Mouse (Mus musculus): ENCODE results near the gene Vcl. TPM values are rescaled to one million over a fixed set of nuclear protein-coding genes. Genes with fewer than 3 reads are reported as not detected.
A peak's percentile ranks its signal among the peaks of the same experiment; 100 is the strongest.

Vcl gene
- polyA plus RNA-seq, 1 experiment from 2014 or later, result 17.0 TPM

DNA sequence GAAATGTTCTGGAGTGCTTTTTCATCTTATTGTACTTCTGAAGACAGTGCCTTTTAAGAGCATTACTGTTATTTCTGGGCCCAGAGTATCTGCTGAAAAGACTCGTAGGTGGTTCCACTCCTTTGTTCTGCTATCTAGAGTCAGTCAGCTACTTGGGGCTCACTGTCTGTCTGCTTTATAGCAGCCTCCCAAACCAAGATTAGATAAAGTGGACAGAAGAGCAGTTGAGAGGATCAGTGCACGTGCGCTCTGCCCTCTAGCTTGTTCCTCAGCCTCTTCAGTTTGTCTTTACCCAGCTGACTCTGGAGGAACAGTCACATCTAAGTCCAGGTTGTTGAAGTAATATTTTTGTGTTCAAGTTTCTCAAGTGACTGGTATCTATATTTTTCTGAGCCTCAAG is 144.8 kb downstream of the Vcl start:
- H3K36me3 ChIP-seq, result no peaks in the 10 kb centered on the region
- 8% methylated on average over 3 of the region's 3 CpGs for WGBS (ENCODE audit: insufficient replicate concordance)
- H3K27ac ChIP-seq, result peak overlapping the region; percentile 94
- peak; percentile 47 for ATAC-seq (ENCODE audit: low read depth)
- H3K4me1 ChIP-seq (replicated peaks), result peaks cover 71% of the 10 kb centered on the region
- H3K9ac ChIP-seq, result peak overlapping the region; percentile 83
- peak overlapping the region; percentile 77 for H3K4me3 ChIP-seq (replicated peaks)
- H3K27me3 ChIP-seq, result no peaks in the 10 kb centered on the region
- no peaks in the 10 kb centered on the region for H3K9me3 ChIP-seq (replicated peaks)
- DNase-seq, result peak; percentile 53
- H3K4me2 ChIP-seq, result peak overlapping the region; percentile 95

GRCm38 (mm10) chr14:21074398-21075320 is 145.5 kb downstream of the Vcl start:
- Histone ChIP-seq H3K27me3 (no peaks in the 10 kb centered on the region), H3K4me3 (replicated peaks) (peak overlapping the region; percentile 77), H3K9ac (peak overlapping the region; percentile 83), H3K4me1 (replicated peaks) (peaks cover 76% of the 10 kb centered on the region), H3K27ac (peak overlapping the region; percentile 94), H3K4me2 (peak overlapping the region; percentile 95), H3K36me3 (no peaks in the 10 kb centered on the region), H3K9me3 (replicated peaks) (no peaks in the 10 kb centered on the region)
- WGBS (ENCODE audit: insufficient replicate concordance), result 21% methylated on average over 11 of the region's 11 CpGs
- DNase-seq (peak; percentile 73), ATAC-seq (ENCODE audit: low read depth) (peak; percentile 14)

- no peaks in the 10 kb centered on the region for H3K9me3 ChIP-seq (replicated peaks)
- H3K27me3 ChIP-seq, result no peaks in the 10 kb centered on the region
- H3K36me3 ChIP-seq, result no peaks in the 10 kb centered on the region
- under 1% methylated on average over 55 of the region's 59 CpGs for WGBS (ENCODE audit: insufficient replicate concordance)
- ATAC-seq (ENCODE audit: low read depth), result peak; percentile 94
- peaks cover 75% of the 10 kb centered on the region for H3K4me1 ChIP-seq (replicated peaks)
- peak overlapping the region; percentile 94 for H3K27ac ChIP-seq
- peak overlapping the region; percentile 83 for H3K9ac ChIP-seq
- DNase-seq, result peak; percentile 85
- peak overlapping the region; percentile 95 for H3K4me2 ChIP-seq
- H3K4me3 ChIP-seq (replicated peaks), result peak overlapping the region; percentile 77
Observed at GRCm38 (mm10) chr14:21075751-21076500, 146.7 kb downstream of the Vcl start.

DNA sequence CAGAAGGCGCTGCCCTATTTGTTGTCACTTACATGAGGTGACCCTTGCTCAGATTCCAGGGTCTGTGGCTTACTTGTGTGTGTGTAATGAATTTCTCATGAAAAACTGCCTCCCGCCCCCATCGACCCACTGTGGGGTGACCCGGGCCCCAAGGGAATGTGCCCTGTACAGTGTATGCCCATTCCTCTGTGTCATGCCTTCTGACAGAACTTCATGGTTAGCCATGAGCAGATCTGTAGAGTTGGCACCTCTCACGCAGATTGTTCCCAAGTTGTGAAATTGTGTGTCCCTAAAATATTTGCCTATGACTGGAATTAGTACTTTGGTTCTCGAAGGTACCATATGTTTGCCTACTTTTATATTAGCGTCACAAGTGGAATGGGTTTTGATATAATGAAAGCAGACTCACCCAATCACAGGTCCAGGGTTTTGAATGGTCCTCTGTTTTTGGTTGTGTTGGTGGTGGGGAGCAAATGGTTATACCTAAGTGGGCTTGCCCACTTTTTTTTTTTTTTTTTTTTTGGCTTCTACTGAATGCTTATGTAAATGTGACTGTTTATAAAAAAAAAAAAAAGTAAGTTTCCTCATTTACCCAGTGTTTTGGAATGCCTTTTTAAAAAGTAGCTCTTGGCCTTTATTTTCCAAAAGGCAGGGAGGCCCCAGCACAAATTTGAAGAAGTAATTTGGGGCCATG is 147.4 kb downstream of the Vcl start:
- peak; percentile 28 for DNase-seq
- H3K9ac ChIP-seq, result peak overlapping the region; percentile 83
- H3K4me1 ChIP-seq (replicated peaks), result peaks cover 78% of the 10 kb centered on the region
- no peaks in the 10 kb centered on the region for H3K36me3 ChIP-seq
- H3K9me3 ChIP-seq (replicated peaks), result no peaks in the 10 kb centered on the region
- peak overlapping the region; percentile 77 for H3K4me3 ChIP-seq (replicated peaks)
- H3K27ac ChIP-seq, result peak overlapping the region; percentile 94
- 24% methylated on average over 7 of the region's 7 CpGs for WGBS (ENCODE audit: insufficient replicate concordance)
- ATAC-seq (ENCODE audit: low read depth), result peak; percentile 18; the same call in 1 of the 2 replicates
- H3K4me2 ChIP-seq, result peak overlapping the region; percentile 95
- no peaks in the 10 kb centered on the region for H3K27me3 ChIP-seq

GRCm38 (mm10) chr14:21077939-21078338 is 148.7 kb downstream of the Vcl start:
- no peak overlapping the region; the same call in 1 of the 2 replicates for H3K4me3 ChIP-seq (replicated peaks)
- peak overlapping the region; percentile 95 for H3K4me2 ChIP-seq
- no peaks in the 10 kb centered on the region; the same call in 1 of the 2 replicates for H3K36me3 ChIP-seq
- DNase-seq (peak; percentile 52), ATAC-seq (ENCODE audit: low read depth) (0 out of 2 replicates have a peak, but pooled peaks have one; percentile 9)
- H3K9me3 ChIP-seq (replicated peaks), result no peaks in the 10 kb centered on the region
- H3K27me3 ChIP-seq, result no peaks in the 10 kb centered on the region
- peak overlapping the region; percentile 60 for H3K27ac ChIP-seq
- peak overlapping the region; percentile 83; the same call in 1 of the 2 replicates for H3K9ac ChIP-seq
- 14% methylated on average over 4 of the region's 4 CpGs for WGBS (ENCODE audit: insufficient replicate concordance)
- H3K4me1 ChIP-seq (replicated peaks), result peaks cover 80% of the 10 kb centered on the region

- no peak for DNase-seq
- H3K9me3 ChIP-seq (replicated peaks), result no peaks in the 10 kb centered on the region
- 0 out of 2 replicates have a peak overlapping the region, but pooled peaks have one; percentile 60 for H3K27ac ChIP-seq
- H3K4me3 ChIP-seq (replicated peaks), result no peak overlapping the region
- H3K4me2 ChIP-seq, result peak overlapping the region; percentile 95; the same call in 1 of the 2 replicates
- no peaks in the 10 kb centered on the region for H3K27me3 ChIP-seq
- H3K4me1 ChIP-seq (replicated peaks), result peaks cover 82% of the 10 kb centered on the region
- H3K36me3 ChIP-seq, result no peaks in the 10 kb centered on the region; the same call in 1 of the 2 replicates
- H3K9ac ChIP-seq, result peak overlapping the region; percentile 52
- no peak for ATAC-seq (ENCODE audit: low read depth)
Observed at GRCm38 (mm10) chr14:21078511-21078910, 149.3 kb downstream of the Vcl start.

DNA sequence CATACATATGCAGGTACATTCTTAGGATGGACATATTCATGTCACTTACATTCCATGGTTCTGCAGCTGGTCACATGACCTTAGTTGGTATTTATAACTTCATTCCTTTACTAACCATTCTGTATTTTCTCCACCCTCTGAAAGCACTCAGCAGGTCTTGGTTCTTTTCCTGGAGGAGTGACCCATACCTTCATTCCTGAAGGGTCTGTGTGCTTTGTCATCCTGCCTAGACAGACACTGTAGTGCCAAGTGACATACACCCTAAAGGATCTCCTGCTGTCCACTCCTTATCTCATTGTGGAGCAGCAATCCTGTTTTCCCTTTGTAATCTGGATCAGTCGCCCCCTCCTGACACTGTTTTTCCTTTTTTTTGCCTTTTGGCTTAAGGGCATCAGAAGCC is 153.6 kb downstream of the Vcl start:
- WGBS (ENCODE audit: insufficient replicate concordance), result 45% methylated on average over 1 of the region's 1 CpGs
- H3K9ac ChIP-seq, result no peak overlapping the region
- H3K4me1 ChIP-seq (replicated peaks), result peaks cover 78% of the 10 kb centered on the region
- no peak overlapping the region for H3K4me2 ChIP-seq
- H3K36me3 ChIP-seq, result no peaks in the 10 kb centered on the region; the same call in 1 of the 2 replicates
- no peak for ATAC-seq (ENCODE audit: low read depth)
- no peak overlapping the region for H3K27ac ChIP-seq
- no peak for DNase-seq
- no peaks in the 10 kb centered on the region for H3K27me3 ChIP-seq
- no peaks in the 10 kb centered on the region for H3K9me3 ChIP-seq (replicated peaks)
- H3K4me3 ChIP-seq (replicated peaks), result no peak overlapping the region

Other genes starting within 250 kb of the Vcl start
- 6.5 and 7.3 TPM in 2 replicates for gene Fut11, start 234.4 kb upstream of the Vcl start, polyA plus RNA-seq (2015; fragmentation: Nextera tagmentation; extraction: Ambion mirVana)
- gene Chchd1, start 226.4 kb upstream of the Vcl start, polyA plus RNA-seq (2015; fragmentation: Nextera tagmentation; extraction: Ambion mirVana), result 133 and 150 TPM in 2 replicates
- 4.0 and 4.6 TPM in 2 replicates for gene Zswim8, start 221.8 kb upstream of the Vcl start, polyA plus RNA-seq (2015; fragmentation: Nextera tagmentation; extraction: Ambion mirVana)
- gene Ndst2, start 194.8 kb upstream of the Vcl start, polyA plus RNA-seq (2015; fragmentation: Nextera tagmentation; extraction: Ambion mirVana), result 14.2 and 16.6 TPM in 2 replicates
- gene Camk2g, start 135.3 kb upstream of the Vcl start, polyA plus RNA-seq (2015; fragmentation: Nextera tagmentation; extraction: Ambion mirVana), result 10.6 and 10.7 TPM in 2 replicates
- 0.74 and 0.76 TPM in 2 replicates for gene Plau, start 92.7 kb upstream of the Vcl start, polyA plus RNA-seq (2015; fragmentation: Nextera tagmentation; extraction: Ambion mirVana)
- gene Ap3m1, start 123.1 kb downstream of the Vcl start, polyA plus RNA-seq (2015; fragmentation: Nextera tagmentation; extraction: Ambion mirVana), result 37.0 and 44.6 TPM in 2 replicates
- 181 and 214 TPM in 2 replicates for gene Adk, start 123.2 kb downstream of the Vcl start, polyA plus RNA-seq (2015; fragmentation: Nextera tagmentation; extraction: Ambion mirVana)

Measured in liver, embryonic 13.5 days (tissue).